Mouse (Mus musculus) erythroblast, embryonic 14.5 days (primary cell): Measurements from ENCODE around the gene Odf3b. TPM values are rescaled to one million over a fixed set of nuclear protein-coding genes. Genes with fewer than 3 reads are reported as not detected.
A peak's percentile ranks its signal among the peaks of the same experiment; 100 is the strongest.

Experiments
- H3K27me3 ChIP-seq: 2 replicates; pipeline ENCODE4 v1.6.1; 2012; ENCODE audit warnings: inconsistent platforms; ENCODE audit not compliant: control insufficient read depth
- H3K36me3 ChIP-seq: 2 replicates; pipeline ENCODE4 v1.6.1; 2012; ENCODE audit warnings: mild to moderate bottlenecking, inconsistent platforms; ENCODE audit not compliant: control insufficient read depth
- H3K4me1 ChIP-seq: 2 replicates; pipeline ENCODE4 v1.6.1; 2012; ENCODE audit warnings: inconsistent platforms; ENCODE audit not compliant: control insufficient read depth
- H3K4me3 ChIP-seq: replicated peaks from 2 replicates; pipeline ENCODE3; 2012; ENCODE audit warnings: moderate library complexity, mild to moderate bottlenecking, inconsistent platforms
- H3K9me3 ChIP-seq: 2 replicates; pipeline ENCODE4 v1.6.1; 2012; ENCODE audit warnings: low read length, inconsistent platforms, mixed read lengths; ENCODE audit not compliant: control insufficient read depth
- GATA1 ChIP-seq: IDR thresholded peaks from 2 replicates; pipeline ENCODE4 v1.6.1; 2012; ENCODE audit warnings: low read length, inconsistent platforms, mixed read lengths
- TAL1 ChIP-seq: IDR thresholded peaks from 3 replicates; pipeline ENCODE4 v1.6.1; 2012; ENCODE audit warnings: low read length, inconsistent platforms, mixed read lengths
- polyA plus RNA-seq: library from polyadenylated mRNA; stranded (reverse); fragments of >175 nt; gene quantifications from 2 replicates; pipeline ENCODE4 v1.2.3, GENCODE M21; 2012

Odf3b gene
- polyA plus RNA-seq, 1 experiment: 0.44 TPM

- no peak for TF ChIP-seq GATA1
- no peak for TF ChIP-seq TAL1
- Histone ChIP-seq H3K36me3 (peaks cover under 1% of the 10 kb centered on the region), H3K9me3 (no peaks in the 10 kb centered on the region), H3K4me3 (peak overlapping the region; percentile 59), H3K27me3 (peaks cover 44% of the 10 kb centered on the region), H3K4me1 (peaks cover 38% of the 10 kb centered on the region)
These were observed 899 bp downstream of the Odf3b start for GRCm38 (mm10) chr15:89377938-89378828.

GRCm38 (mm10) chr15:89377362-89377761 lies 1.7 kb downstream of the Odf3b start:
- H3K4me1 ChIP-seq: peaks cover 46% of the 10 kb centered on the region
- peaks cover 44% of the 10 kb centered on the region for H3K27me3 ChIP-seq
- no peak for TF ChIP-seq TAL1
- no peak for TF ChIP-seq GATA1
- peaks cover 9% of the 10 kb centered on the region for H3K36me3 ChIP-seq
- H3K4me3 ChIP-seq: no peak overlapping the region
- H3K9me3 ChIP-seq: no peaks in the 10 kb centered on the region

- Histone ChIP-seq H3K9me3 (no peaks in the 10 kb centered on the region), H3K36me3 (peaks cover 13% of the 10 kb centered on the region), H3K4me1 (peaks cover 50% of the 10 kb centered on the region), H3K27me3 (peaks cover 44% of the 10 kb centered on the region), H3K4me3 (no peak within 1 kb of the TSS)
- TF ChIP-seq TAL1 (no peak), GATA1 (no peak)
These were observed 2.1 kb downstream of the Odf3b start, which contains the start of gene Tymp for GRCm38 (mm10) chr15:89376957-89377356. Gene Tymp, minus strand, starts transcription at chr15:89377039.

- H3K4me1 ChIP-seq: peaks cover 57% of the 10 kb centered on the region
- no peak for TF ChIP-seq TAL1
- no peak for TF ChIP-seq GATA1
- peaks cover 22% of the 10 kb centered on the region for H3K36me3 ChIP-seq
- H3K9me3 ChIP-seq: no peaks in the 10 kb centered on the region
- no peak overlapping the region for H3K4me3 ChIP-seq
- H3K27me3 ChIP-seq: peaks cover 44% of the 10 kb centered on the region
These were observed 3.0 kb downstream of the Odf3b start for GRCm38 (mm10) chr15:89376040-89376439.

- no peaks in the 10 kb centered on the region for H3K9me3 ChIP-seq
- peaks cover 65% of the 10 kb centered on the region for H3K4me1 ChIP-seq
- H3K27me3 ChIP-seq: peaks cover 39% of the 10 kb centered on the region
- H3K4me3 ChIP-seq: no peak overlapping the region
- TF ChIP-seq GATA1 (no peak), TAL1 (no peak)
- peaks cover 33% of the 10 kb centered on the region for H3K36me3 ChIP-seq
These were observed 4.1 kb downstream of the Odf3b start for GRCm38 (mm10) chr15:89374801-89375534.

GRCm38 (mm10) chr15:89374340-89374739 lies 4.7 kb downstream of the Odf3b start:
- Histone ChIP-seq H3K9me3 (no peaks in the 10 kb centered on the region), H3K4me1 (peaks cover 66% of the 10 kb centered on the region), H3K4me3 (peak overlapping the region; percentile 82), H3K27me3 (peaks cover 35% of the 10 kb centered on the region), H3K36me3 (peaks cover 39% of the 10 kb centered on the region)
- no peak for TF ChIP-seq TAL1
- no peak for TF ChIP-seq GATA1

GRCm38 (mm10) chr15:89373762-89374248 lies 5.3 kb downstream of the Odf3b start, which contains the start of gene Sco2:
Gene Sco2, minus strand, starts transcription at chr15:89373846.
- Histone ChIP-seq H3K4me1 (peaks cover 60% of the 10 kb centered on the region), H3K27me3 (peaks cover 29% of the 10 kb centered on the region), H3K9me3 (no peaks in the 10 kb centered on the region), H3K36me3 (peaks cover 45% of the 10 kb centered on the region), H3K4me3 (peak within 1 kb of the TSS; percentile 82)
- TF ChIP-seq GATA1 (no peak), TAL1 (no peak)

- peaks cover 23% of the 10 kb centered on the region for H3K27me3 ChIP-seq
- peak; percentile 52; the same call in 1 of the 2 replicates for TF ChIP-seq GATA1
- no peak for TF ChIP-seq TAL1
- H3K4me3 ChIP-seq: peak overlapping the region; percentile 82
- peaks cover 54% of the 10 kb centered on the region for H3K4me1 ChIP-seq
- peaks cover 51% of the 10 kb centered on the region for H3K36me3 ChIP-seq
- H3K9me3 ChIP-seq: no peaks in the 10 kb centered on the region
These were observed 5.9 kb downstream of the Odf3b start for GRCm38 (mm10) chr15:89373027-89373761.
